18 mouse cellular contexts compared by ENCODE assay signal in the genomic region with DNA sequence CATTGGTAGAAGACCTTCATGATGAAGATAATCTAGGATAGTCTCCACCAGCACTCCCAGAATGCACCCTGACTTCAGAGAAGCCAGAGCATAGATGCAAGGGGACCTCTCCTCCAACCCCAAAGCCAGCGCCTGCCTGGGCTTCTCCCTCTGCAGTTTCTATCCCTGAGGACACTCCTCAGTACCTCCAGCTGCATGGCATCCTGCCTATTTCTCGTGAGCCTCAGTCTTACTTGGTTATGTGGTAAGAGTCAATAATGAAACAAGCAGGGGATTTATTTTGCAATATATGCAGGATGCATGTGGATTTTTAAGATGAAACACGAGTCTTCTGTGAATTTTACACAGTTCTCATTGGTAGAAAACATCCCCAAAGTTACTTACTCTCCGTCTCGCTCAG.
"Had no signal": no experiment of that assay in that cellular context is flagged by ENCODE, and none has a peak within 500 bp of the region (broad histone marks: within the 10 kb centered on the region; RNA-seq: fewer than 3 reads in every experiment).

No protein-coding gene starts in this region.

- H3K4me3 ChIP-seq: liver, embryonic 13.5 days; midbrain, embryonic 12.5 days; midbrain, embryonic 15.5 days; myocyte; neural tube, embryonic 13.5 days; stomach, embryonic 15.5 days had no signal

- H3K36me3 ChIP-seq: liver, embryonic 13.5 days; midbrain, embryonic 12.5 days; midbrain, embryonic 15.5 days; neural tube, embryonic 13.5 days; stomach, embryonic 15.5 days had no signal

- ATAC-seq: midbrain, embryonic 15.5 days had no signal

- DNase-seq: kidney, adult 9 months; kidney, postnatal 14 days; kidney, postnatal 4 days; layer of hippocampus, adult 9-11 months; liver, embryonic 13.5 days; lung, adult 2 months; lung, postnatal 14 days; lung, postnatal 4 days; retina, postnatal 1 day; right cerebral cortex, postnatal 25 days; spleen, adult 18-20 months; thymus, adult 18-20 months; thymus, postnatal 36 days had no signal

- H3K27ac ChIP-seq: liver, embryonic 13.5 days; midbrain, embryonic 12.5 days; midbrain, embryonic 15.5 days; neural tube, embryonic 13.5 days; stomach, embryonic 15.5 days had no signal

- H3K9ac ChIP-seq: liver, embryonic 13.5 days; midbrain, embryonic 12.5 days; midbrain, embryonic 15.5 days; neural tube, embryonic 13.5 days; stomach, embryonic 15.5 days had no signal

- H3K9me3 ChIP-seq: liver, embryonic 13.5 days; midbrain, embryonic 12.5 days; midbrain, embryonic 15.5 days; neural tube, embryonic 13.5 days; stomach, embryonic 15.5 days had no signal

- H3K27me3 ChIP-seq: midbrain, embryonic 15.5 days; neural tube, embryonic 13.5 days; stomach, embryonic 15.5 days had no signal

- H3K4me2 ChIP-seq: liver, embryonic 13.5 days; midbrain, embryonic 12.5 days; midbrain, embryonic 15.5 days; neural tube, embryonic 13.5 days; stomach, embryonic 15.5 days had no signal
